Mouse (Mus musculus): ENCODE results near the gene Gpc4. TPM values are rescaled to one million over a fixed set of nuclear protein-coding genes. Genes with fewer than 3 reads are reported as not detected.

The Gpc4 gene
- total and polyA plus RNA-seq, 3 experiments, result 5.1 to 9.4 TPM; not detected in 1

DNA sequence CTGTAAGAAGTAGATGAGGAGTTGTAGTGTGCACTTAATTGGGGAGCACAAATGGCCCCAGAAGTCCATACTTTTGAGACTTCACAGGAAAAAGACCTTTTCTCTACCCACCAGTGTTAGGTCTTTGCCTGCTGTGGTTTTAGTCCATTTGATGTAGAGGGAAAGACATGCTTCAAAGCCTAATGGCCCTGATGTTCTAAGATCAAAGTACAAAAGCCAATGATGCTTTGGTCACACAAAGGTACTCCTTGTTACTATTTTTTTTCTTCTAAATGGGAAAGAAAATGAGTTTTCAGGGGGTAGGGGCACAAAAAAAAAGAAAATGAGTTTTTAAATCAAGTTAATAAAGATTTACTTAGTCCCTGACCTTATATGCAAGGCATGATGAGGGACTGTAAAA, 24.7 kb downstream of the Gpc4 start:
- H3K4me3 ChIP-seq (ENCODE audit: control insufficient read depth in 1 of 2, insufficient read depth in 1 of 2, low read depth in 2 of 2, low read length in 2 of 2), result no peak overlapping the region
- no peak for DNase-seq (ENCODE audit: low read depth, low spot score)
- H3K9ac ChIP-seq (ENCODE audit: control insufficient read depth, low read depth, low read length, poor library complexity, severe bottlenecking), result no peak overlapping the region
- H3K27me3 ChIP-seq (ENCODE audit: control insufficient read depth in 1 of 2, insufficient read depth in 2 of 2, low read length in 2 of 2), result no peaks in the 10 kb centered on the region
- no peaks in the 10 kb centered on the region; a peak in 1 of 4 replicates for H3K4me1 ChIP-seq (ENCODE audit: control insufficient read depth in 1 of 2, insufficient read depth in 2 of 2, low read length in 2 of 2)
- no peaks in the 10 kb centered on the region for H3K9me3 ChIP-seq (replicated peaks; ENCODE audit: insufficient read depth, low read length)
- H3K79me2 ChIP-seq (ENCODE audit: control insufficient read depth, insufficient read depth, low read length, poor library complexity), result no peaks in the 10 kb centered on the region
- H3K27ac ChIP-seq (ENCODE audit: control insufficient read depth, low read depth, low read length), result no peak overlapping the region
- TF ChIP-seq TCF12 (IDR thresholded peaks at IDR 0.05; ENCODE audit: low read depth, low read length) (no peak), RAD21 (IDR thresholded peaks at IDR 0.05; ENCODE audit: low read depth, low read length) (no peak), SIN3A (IDR thresholded peaks at IDR 0.05; ENCODE audit: low read length) (no peak), E2F4 (IDR thresholded peaks at IDR 0.05; ENCODE audit: borderline replicate concordance, low read depth, low read length) (no peak), EP300 (IDR thresholded peaks at IDR 0.05; ENCODE audit: low read depth in 1 of 2, low read length in 2 of 2) (no peak), SMC3 (IDR thresholded peaks at IDR 0.05; ENCODE audit: low read depth, low read length) (no peak), KAT2A (conservative IDR thresholded peaks at IDR 0.05; ENCODE audit: low read depth, low read length) (no peak), UBTF (IDR thresholded peaks at IDR 0.05; ENCODE audit: borderline replicate concordance, insufficient read depth, low read depth, low read length) (no peak), MAFK (IDR thresholded peaks at IDR 0.05; ENCODE audit: borderline replicate concordance, low read depth, low read length) (no peak), CHD1 (IDR thresholded peaks at IDR 0.05; ENCODE audit: low read depth, low read length) (no peak), USF2 (IDR thresholded peaks at IDR 0.05; ENCODE audit: borderline replicate concordance in 1 of 2, insufficient read depth in 1 of 2, low read depth in 1 of 2, low read length in 2 of 2) (no peak)
- H3K36me3 ChIP-seq (ENCODE audit: control insufficient read depth in 1 of 2, insufficient read depth in 2 of 2, low read length in 2 of 2), result 0 out of 4 replicates have a peak, but pooled peaks cover 0 to 2% of the 10 kb centered on the region in 2 experiments

DNA sequence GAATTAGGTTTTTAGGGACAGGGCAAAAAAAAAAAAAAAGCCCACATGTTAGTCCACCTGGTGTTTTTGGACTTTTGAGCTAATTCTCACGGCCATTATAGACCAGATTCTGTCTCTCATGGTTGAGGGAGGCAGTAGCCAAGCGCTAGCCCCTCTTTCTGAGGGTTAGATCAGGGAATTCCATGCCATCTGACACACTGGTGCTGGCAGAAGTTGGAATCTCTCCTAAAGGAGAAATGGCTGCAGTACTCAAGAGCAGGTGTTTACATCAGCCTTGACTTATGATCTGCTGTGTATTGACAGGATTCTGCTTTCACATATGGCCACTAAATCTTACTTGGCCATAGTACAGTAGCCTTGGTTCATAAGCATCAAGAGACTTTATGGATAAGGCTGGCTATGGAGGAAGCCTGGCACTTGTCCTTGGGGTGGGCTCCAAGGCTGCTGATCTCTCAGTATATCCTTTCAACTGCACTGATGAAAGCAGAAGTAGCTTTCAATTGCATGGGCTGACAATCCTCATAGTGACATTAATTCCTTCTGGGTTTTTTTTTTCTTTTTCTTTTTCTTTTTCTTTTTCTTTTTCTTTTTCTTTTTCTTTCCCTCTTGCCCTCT, 26.5 kb downstream of the Gpc4 start:
- TF ChIP-seq CHD2 (IDR thresholded peaks at IDR 0.05; ENCODE audit: low read length), result no peak
- no peak for TF ChIP-seq MAZ (IDR thresholded peaks at IDR 0.05; ENCODE audit: low read depth, low read length)
- TF ChIP-seq ETS1 (IDR thresholded peaks at IDR 0.05; ENCODE audit: low read depth, low read length), result no peak
- TF ChIP-seq GATA1 (IDR thresholded peaks at IDR 0.05; ENCODE audit: low read depth, low read length), result no peak
- no peak for TF ChIP-seq ZNF384 (IDR thresholded peaks at IDR 0.05; ENCODE audit: low read depth, low read length)
- no peak for TF ChIP-seq ZC3H11A (IDR thresholded peaks at IDR 0.05; ENCODE audit: low read depth, low read length)
- Histone ChIP-seq H3K9me3 (replicated peaks; ENCODE audit: insufficient read depth, low read length) (no peaks in the 10 kb centered on the region), H3K9ac (ENCODE audit: control insufficient read depth, low read depth, low read length, poor library complexity, severe bottlenecking) (no peak overlapping the region)

More for the DNA sequence above, 26.5 kb downstream of the Gpc4 start:
- H3K36me3 ChIP-seq (ENCODE audit: control insufficient read depth in 1 of 2, insufficient read depth in 2 of 2, low read length in 2 of 2), result 0 out of 4 replicates have a peak, but pooled peaks cover 0 to 2% of the 10 kb centered on the region in 2 experiments
- no peak overlapping the region for H3K4me3 ChIP-seq (ENCODE audit: control insufficient read depth in 1 of 2, insufficient read depth in 1 of 2, low read depth in 2 of 2, low read length in 2 of 2)
- no peak for DNase-seq (ENCODE audit: low read depth, low spot score)
- no peaks in the 10 kb centered on the region; a peak in 1 of 4 replicates for H3K4me1 ChIP-seq (ENCODE audit: control insufficient read depth in 1 of 2, insufficient read depth in 2 of 2, low read length in 2 of 2)
- no peaks in the 10 kb centered on the region for H3K27me3 ChIP-seq (ENCODE audit: control insufficient read depth in 1 of 2, insufficient read depth in 2 of 2, low read length in 2 of 2)
- H3K79me2 ChIP-seq (ENCODE audit: control insufficient read depth, insufficient read depth, low read length, poor library complexity), result no peaks in the 10 kb centered on the region
- H3K27ac ChIP-seq (ENCODE audit: control insufficient read depth, low read depth, low read length), result no peak overlapping the region

All from MEL (cell line).